Mouse (Mus musculus) bone marrow, adult 2 months (tissue): Measurements from ENCODE around the gene Odf3l1.
A peak's percentile ranks its signal among the peaks of the same experiment; 100 is the strongest.

Source experiments
- CTCF ChIP-seq: fragments of 200-500 bp; IDR thresholded peaks from 2 replicates; pipeline ENCODE4 v1.5.1; 2011; ENCODE audit warnings: low read length, control low read depth; ENCODE audit not compliant: control insufficient read depth, insufficient read depth
- POLR2A ChIP-seq: fragments of 200-500 bp; IDR thresholded peaks from 2 replicates; pipeline ENCODE4 v1.6.1; 2011; ENCODE audit warnings: low read depth, mild to moderate bottlenecking, control low read depth, low read length, borderline replicate concordance; ENCODE audit not compliant: control insufficient read depth

DNA sequence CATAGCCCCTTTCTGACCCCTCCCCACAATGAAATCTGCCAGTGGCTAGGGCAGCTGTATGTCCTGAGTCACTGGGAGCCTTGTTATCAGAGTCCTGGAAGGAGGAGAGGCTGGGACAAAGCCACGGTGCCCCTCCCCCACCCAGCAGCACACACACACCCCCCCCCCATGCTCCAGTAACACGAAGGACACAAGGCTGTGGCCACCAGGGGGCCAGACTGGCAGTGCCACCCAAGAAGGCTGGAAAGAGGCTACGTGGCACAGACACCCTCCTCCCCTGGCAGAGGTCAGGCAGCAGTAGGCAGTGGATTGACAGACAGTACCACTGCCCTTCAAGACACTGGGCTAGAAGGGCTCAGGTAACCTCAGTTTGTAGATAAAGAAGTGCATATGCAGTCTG, 29.5 kb upstream of the Odf3l1 start:
- TF ChIP-seq CTCF = peak; percentile 31; the same call in 1 of the 2 replicates
- TF ChIP-seq POLR2A = no peak
